Mouse (Mus musculus): ENCODE results near the gene Pde8b. TPM values are rescaled to one million over a fixed set of nuclear protein-coding genes. Genes with fewer than 3 reads are reported as not detected.

Gene Pde8b
- polyA plus RNA-seq, 1 experiment from 2014 or later: 6.6 TPM

DNA sequence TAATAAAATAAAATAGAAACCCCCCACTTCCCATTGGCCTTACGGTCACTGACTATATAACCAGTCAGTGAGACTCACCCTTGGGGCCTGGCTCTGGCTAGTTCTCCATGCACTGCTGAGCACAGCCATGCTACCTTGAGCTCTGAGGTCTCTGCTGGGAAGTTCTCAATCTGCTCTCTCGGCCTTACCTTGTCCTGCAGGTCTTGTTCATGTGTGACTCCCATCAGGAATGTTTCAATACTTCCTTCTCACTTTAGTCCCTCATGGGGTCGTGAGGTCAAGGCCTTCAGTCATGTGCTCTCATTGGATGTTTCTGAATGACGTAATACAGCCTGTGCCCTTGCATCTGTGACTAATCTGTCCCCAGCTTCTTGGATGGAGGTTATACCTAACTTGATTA lies 191.3 kb downstream of the Pde8b start:
- Histone ChIP-seq H3K36me3 (no peaks in the 10 kb centered on the region), H3K27me3 (no peaks in the 10 kb centered on the region), H3K9me3 (no peaks in the 10 kb centered on the region), H3K9ac (no peak overlapping the region), H3K27ac (no peak overlapping the region), H3K4me3 (no peak overlapping the region), H3K4me1 (no peaks in the 10 kb centered on the region), H3K4me2 (no peak overlapping the region)
- no peak for ATAC-seq (ENCODE audit: borderline replicate concordance, extremely low read depth, low FRiP score, low TSS enrichment)
- WGBS: 77% methylated on average over 4 of the region's 4 CpGs

DNA sequence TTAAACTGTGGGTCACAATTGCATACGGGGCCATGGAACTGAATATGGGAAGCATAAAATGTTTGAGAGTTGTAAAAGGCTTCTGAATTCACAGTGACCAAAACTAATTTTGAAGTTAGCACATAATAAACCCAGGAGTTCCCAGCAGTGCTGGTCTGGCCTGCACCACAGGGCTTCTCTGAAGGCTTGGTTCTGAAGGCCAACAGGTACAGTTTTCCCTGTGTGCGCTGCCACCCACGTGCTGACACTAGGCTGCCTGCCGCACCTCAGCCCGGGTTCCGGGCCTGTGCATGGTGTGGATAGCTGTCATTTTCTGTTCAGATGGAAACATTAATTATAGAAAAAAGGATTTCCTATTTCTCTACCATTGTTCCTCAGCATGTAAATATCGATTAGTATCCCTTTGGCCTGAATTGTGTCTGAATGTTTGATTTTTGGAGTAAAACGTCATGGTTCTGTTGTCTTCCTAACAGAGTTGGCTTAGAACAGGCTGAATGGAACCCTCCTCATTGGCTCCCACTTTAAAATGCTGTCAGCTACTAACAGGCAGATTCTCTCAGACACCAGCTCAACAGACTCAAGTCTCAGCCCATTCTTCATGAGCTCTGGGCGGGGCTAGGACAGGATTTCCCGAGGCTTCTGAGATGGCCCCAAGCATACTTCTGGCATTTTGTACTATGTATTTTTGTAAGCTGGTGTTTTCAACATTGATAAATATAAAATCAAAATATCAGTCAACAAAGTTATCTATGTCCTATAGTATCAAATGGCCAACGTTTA lies 193.4 kb downstream of the Pde8b start:
- no peaks in the 10 kb centered on the region for H3K27me3 ChIP-seq
- ATAC-seq (ENCODE audit: borderline replicate concordance, extremely low read depth, low FRiP score, low TSS enrichment): peak; percentile 81; the same call in 1 of the 2 replicates
- H3K4me1 ChIP-seq: no peaks in the 10 kb centered on the region
- H3K4me2 ChIP-seq: no peak overlapping the region
- 62% methylated on average over 11 of the region's 11 CpGs for WGBS
- no peak overlapping the region for H3K27ac ChIP-seq
- H3K9me3 ChIP-seq: no peaks in the 10 kb centered on the region
- H3K36me3 ChIP-seq: no peaks in the 10 kb centered on the region
- H3K9ac ChIP-seq: no peak overlapping the region
- H3K4me3 ChIP-seq: no peak overlapping the region

DNA sequence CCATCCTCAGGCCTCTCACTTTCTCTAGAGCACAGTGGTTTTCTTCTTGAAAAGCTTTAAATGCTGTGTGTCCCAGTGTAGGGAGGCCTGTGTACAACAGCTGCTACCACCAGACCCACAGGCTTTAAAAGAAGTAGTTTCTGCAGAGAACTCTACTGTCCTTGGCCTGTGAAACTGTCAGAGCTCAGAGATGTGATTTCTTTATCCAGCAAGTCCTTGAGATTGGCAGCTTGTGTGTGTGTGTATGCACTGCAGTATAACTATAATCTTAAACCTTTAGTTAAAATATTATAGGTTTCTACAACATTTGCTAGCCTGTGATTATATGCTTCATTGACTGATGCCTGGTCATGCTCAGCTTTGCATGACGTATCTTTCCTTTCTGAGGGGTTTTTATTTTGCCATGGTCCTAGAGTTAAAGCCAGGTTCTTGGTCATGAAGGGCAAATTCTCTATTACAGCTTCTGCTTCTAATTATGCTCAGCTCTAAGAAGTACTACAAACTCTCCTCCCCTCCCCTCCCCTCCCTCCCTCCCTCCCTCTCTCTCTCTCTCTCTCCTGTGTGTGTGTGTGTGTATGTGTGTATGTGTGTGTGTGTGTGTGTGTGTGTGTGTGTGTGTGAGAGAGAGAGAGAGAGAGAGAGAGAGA lies 194.3 kb downstream of the Pde8b start:
- H3K4me1 ChIP-seq: no peaks in the 10 kb centered on the region
- no peak overlapping the region for H3K27ac ChIP-seq
- H3K4me2 ChIP-seq: no peak overlapping the region
- no peaks in the 10 kb centered on the region for H3K36me3 ChIP-seq
- no peak for ATAC-seq (ENCODE audit: borderline replicate concordance, extremely low read depth, low FRiP score, low TSS enrichment)
- H3K9ac ChIP-seq: no peak overlapping the region
- 95% methylated on average over 1 of the region's 1 CpGs for WGBS
- H3K27me3 ChIP-seq: no peaks in the 10 kb centered on the region
- H3K9me3 ChIP-seq: no peaks in the 10 kb centered on the region
- no peak overlapping the region for H3K4me3 ChIP-seq

DNA sequence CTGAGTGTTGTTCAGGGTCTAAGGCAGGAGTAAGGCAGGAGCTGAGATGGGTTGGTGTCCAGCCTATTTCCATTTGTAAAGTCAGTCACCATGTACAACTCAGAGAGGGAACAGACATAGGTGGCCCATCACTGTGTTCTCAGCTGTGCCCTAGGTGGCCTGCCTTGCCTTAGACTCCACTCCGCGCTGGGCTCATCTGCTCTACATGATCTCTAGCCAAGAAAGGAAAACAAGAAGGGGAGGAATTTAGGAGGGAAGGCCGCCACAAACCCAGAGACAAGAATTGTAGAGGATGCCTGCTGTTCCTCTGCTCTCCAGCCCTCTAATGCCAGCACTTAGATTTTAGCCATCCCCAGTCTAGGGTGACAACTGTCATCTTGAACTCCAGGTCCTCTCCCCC lies 197.7 kb downstream of the Pde8b start:
- Histone ChIP-seq H3K27me3 (no peaks in the 10 kb centered on the region), H3K9ac (no peak overlapping the region), H3K4me2 (no peak overlapping the region), H3K4me3 (no peak overlapping the region), H3K36me3 (no peaks in the 10 kb centered on the region), H3K9me3 (no peaks in the 10 kb centered on the region), H3K4me1 (no peaks in the 10 kb centered on the region), H3K27ac (no peak overlapping the region)
- no peak for ATAC-seq (ENCODE audit: borderline replicate concordance, extremely low read depth, low FRiP score, low TSS enrichment)
- 82% methylated on average over 3 of the region's 3 CpGs for WGBS

DNA sequence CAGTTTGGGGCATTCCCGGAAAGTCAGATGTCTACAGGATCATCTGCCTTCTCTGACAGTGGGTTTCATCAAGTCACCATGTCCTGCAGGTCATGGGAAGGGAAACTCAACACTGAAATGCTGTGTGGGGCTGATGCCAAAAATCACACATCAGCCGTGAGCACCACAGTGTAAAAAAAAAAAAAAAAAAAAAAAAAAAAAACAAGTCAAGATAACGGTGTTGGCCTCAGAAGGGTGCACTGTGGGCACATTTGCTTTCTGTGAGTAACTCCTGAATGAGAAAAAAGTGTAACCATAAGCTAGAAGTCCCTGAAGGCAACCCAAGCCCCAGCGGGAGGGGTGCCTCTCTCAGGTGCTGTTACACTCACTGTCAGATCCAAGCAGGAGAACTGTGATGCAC lies 199.7 kb downstream of the Pde8b start:
- Histone ChIP-seq H3K27me3 (no peaks in the 10 kb centered on the region), H3K4me2 (no peak overlapping the region), H3K4me3 (no peak overlapping the region), H3K36me3 (no peaks in the 10 kb centered on the region), H3K9ac (no peak overlapping the region), H3K27ac (no peak overlapping the region), H3K4me1 (no peaks in the 10 kb centered on the region), H3K9me3 (no peaks in the 10 kb centered on the region)
- WGBS: 70% methylated on average over 4 of the region's 4 CpGs
- no peak for ATAC-seq (ENCODE audit: borderline replicate concordance, extremely low read depth, low FRiP score, low TSS enrichment)

DNA sequence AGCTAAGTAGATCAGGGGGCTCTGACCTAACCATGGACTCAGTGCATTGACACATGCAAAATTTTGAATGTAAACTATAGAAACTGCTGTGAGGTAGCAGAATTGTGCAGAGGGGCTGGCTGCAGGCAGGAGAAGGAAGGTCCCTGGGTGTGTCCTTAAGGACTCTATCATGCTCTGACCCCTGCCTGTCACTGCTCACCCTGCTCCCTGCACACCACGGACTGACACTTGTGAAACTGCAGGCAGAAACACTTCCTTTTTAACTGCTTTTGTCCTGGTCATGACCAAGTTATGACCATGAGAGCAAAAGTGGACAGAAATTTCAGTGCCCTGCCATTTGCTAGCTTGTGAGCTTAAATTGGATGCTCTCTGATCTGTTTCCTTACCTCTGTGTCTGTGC lies 206.0 kb downstream of the Pde8b start:
- Histone ChIP-seq H3K36me3 (no peaks in the 10 kb centered on the region), H3K4me1 (no peaks in the 10 kb centered on the region), H3K27me3 (no peaks in the 10 kb centered on the region), H3K9me3 (no peaks in the 10 kb centered on the region), H3K4me2 (no peak overlapping the region), H3K27ac (no peak overlapping the region), H3K4me3 (no peak overlapping the region), H3K9ac (no peak overlapping the region)
- 29% methylated on average over 1 of the region's 1 CpGs for WGBS
- ATAC-seq (ENCODE audit: borderline replicate concordance, extremely low read depth, low FRiP score, low TSS enrichment): no peak

DNA sequence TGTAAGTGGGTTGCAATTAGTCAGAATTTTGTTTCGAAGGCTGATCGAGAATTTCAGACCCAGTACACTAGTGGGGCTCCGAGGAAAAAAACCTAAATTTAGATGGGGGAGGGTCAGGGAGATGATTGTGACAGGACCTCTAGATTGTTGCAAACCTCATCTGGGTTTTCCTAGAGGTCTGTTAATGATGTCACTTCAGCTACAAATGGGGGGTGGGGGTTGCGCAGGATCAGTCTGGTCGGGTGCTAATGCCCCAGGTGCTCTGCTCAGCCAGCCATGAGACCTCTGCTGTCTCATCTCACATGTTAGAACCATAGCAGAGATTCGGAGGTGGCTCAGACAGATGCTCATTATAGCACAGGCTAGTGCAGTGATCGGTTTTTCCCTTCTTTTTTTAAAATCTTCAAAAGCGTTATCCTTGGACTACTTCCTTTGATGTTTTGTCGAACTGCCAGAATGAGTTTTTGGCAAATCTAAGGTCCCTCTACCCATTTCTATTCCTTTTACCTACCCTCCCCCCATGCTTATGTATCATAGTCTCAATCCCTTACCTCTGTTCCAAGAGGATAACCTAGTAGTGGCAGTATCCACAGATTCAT lies 209.9 kb downstream of the Pde8b start:
- Histone ChIP-seq H3K27ac (no peak overlapping the region), H3K9ac (no peak overlapping the region), H3K9me3 (no peaks in the 10 kb centered on the region), H3K4me3 (no peak overlapping the region), H3K27me3 (no peaks in the 10 kb centered on the region), H3K4me2 (no peak overlapping the region), H3K4me1 (no peaks in the 10 kb centered on the region), H3K36me3 (no peaks in the 10 kb centered on the region)
- no peak for ATAC-seq (ENCODE audit: borderline replicate concordance, extremely low read depth, low FRiP score, low TSS enrichment)
- 75% methylated on average over 9 of the region's 9 CpGs for WGBS

DNA sequence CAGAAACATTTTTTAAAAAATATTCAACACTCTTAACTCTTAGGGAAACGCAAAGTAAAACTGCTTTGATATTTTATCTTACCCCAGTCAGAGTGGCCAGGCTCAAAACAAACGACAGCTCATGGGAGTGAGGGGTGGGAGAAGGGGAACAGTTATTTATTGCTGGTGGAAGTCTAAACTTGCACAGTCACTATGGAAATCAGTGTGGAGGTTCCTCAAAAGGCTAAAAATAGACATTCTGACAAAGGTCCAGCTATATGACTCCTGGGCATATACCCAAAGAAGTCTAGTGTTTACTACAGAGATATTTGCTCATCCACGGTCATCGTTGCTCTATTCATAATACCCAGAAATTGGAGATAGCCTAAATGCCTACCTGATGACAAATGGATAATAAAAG lies 211.9 kb downstream of the Pde8b start:
- 35% methylated on average over 4 of the region's 4 CpGs for WGBS
- H3K9me3 ChIP-seq: no peaks in the 10 kb centered on the region
- H3K27ac ChIP-seq: no peak overlapping the region
- no peaks in the 10 kb centered on the region for H3K27me3 ChIP-seq
- no peaks in the 10 kb centered on the region for H3K4me1 ChIP-seq
- H3K36me3 ChIP-seq: no peaks in the 10 kb centered on the region
- H3K4me2 ChIP-seq: no peak overlapping the region
- no peak for ATAC-seq (ENCODE audit: borderline replicate concordance, extremely low read depth, low FRiP score, low TSS enrichment)
- H3K9ac ChIP-seq: no peak overlapping the region
- no peak overlapping the region for H3K4me3 ChIP-seq

DNA sequence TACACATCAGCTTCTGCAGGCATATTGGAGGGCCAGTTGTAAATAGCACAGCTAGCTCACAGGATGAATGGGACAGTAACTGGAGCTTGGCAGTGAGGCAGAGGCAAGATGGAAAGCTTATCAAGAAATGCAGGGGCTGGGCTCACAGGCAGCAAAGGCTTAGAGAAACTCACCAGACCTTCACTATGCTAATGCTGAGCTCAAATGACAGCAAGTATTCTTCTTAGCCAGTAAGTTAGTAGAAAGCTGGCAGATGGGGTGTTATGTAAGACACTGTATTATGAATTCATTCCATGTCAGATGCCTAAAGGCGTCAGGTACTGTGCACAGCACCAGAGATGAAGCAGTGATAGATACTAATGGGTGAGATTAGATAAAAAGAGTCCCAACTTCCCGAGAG lies 215.4 kb downstream of the Pde8b start:
- no peak overlapping the region for H3K9ac ChIP-seq
- ATAC-seq (ENCODE audit: borderline replicate concordance, extremely low read depth, low FRiP score, low TSS enrichment): no peak
- no peak overlapping the region for H3K27ac ChIP-seq
- H3K4me3 ChIP-seq: no peak overlapping the region
- WGBS: 45% methylated on average over 2 of the region's 2 CpGs
- no peaks in the 10 kb centered on the region for H3K36me3 ChIP-seq
- no peaks in the 10 kb centered on the region for H3K9me3 ChIP-seq
- no peaks in the 10 kb centered on the region for H3K27me3 ChIP-seq
- no peak overlapping the region for H3K4me2 ChIP-seq
- no peaks in the 10 kb centered on the region for H3K4me1 ChIP-seq

DNA sequence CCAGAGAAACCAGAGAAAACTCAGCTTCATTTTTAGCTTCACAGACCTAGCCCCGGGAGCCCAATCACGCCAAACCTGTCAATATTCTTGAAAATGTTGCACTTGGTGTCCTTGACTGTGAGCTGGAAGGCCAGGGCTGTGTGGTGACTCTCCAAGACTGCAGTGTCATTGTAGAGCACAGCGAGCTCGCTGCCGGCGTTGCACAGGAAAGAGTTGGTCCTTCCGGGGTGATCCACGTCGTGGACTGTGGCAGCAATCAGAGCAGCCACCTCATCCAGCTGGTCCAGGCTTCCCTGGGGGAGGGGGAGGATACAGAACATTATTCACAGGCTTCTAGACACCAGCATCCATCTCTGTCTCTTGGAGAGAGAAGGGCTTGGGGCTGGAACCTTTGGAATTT lies 216.0 kb downstream of the Pde8b start:
- H3K4me2 ChIP-seq: no peak overlapping the region
- no peaks in the 10 kb centered on the region for H3K27me3 ChIP-seq
- no peak for ATAC-seq (ENCODE audit: borderline replicate concordance, extremely low read depth, low FRiP score, low TSS enrichment)
- no peak overlapping the region for H3K27ac ChIP-seq
- H3K4me1 ChIP-seq: no peaks in the 10 kb centered on the region
- 67% methylated on average over 9 of the region's 9 CpGs for WGBS
- no peaks in the 10 kb centered on the region for H3K36me3 ChIP-seq
- H3K9ac ChIP-seq: no peak overlapping the region
- no peaks in the 10 kb centered on the region for H3K9me3 ChIP-seq
- H3K4me3 ChIP-seq: no peak overlapping the region

DNA sequence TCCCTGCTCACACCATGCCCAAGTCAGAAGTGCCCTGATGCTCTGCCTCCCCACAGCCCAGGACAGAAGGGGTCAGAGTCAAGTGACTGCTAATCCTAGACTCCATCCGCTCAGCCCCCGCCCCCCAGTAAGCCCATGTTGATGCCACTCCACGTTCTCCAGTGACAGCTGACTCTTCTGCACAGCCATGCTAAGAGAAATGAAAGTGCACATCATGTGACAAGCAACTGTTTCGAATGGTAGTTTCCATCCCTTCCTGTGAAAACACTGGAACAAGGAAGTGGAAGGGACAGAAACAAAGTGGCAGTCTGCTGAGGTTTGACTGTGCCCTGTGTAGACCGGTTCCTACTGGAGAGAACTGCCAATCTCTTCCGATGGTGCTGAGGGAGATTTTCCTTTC lies 217.2 kb downstream of the Pde8b start:
- Histone ChIP-seq H3K4me3 (no peak overlapping the region), H3K4me1 (no peaks in the 10 kb centered on the region), H3K36me3 (no peaks in the 10 kb centered on the region), H3K4me2 (no peak overlapping the region), H3K9ac (no peak overlapping the region), H3K27me3 (no peaks in the 10 kb centered on the region), H3K9me3 (no peaks in the 10 kb centered on the region), H3K27ac (no peak overlapping the region)
- ATAC-seq (ENCODE audit: borderline replicate concordance, extremely low read depth, low FRiP score, low TSS enrichment): no peak
- whole genome bisulfite sequencing: 69% methylated on average over 6 of the region's 6 CpGs

DNA sequence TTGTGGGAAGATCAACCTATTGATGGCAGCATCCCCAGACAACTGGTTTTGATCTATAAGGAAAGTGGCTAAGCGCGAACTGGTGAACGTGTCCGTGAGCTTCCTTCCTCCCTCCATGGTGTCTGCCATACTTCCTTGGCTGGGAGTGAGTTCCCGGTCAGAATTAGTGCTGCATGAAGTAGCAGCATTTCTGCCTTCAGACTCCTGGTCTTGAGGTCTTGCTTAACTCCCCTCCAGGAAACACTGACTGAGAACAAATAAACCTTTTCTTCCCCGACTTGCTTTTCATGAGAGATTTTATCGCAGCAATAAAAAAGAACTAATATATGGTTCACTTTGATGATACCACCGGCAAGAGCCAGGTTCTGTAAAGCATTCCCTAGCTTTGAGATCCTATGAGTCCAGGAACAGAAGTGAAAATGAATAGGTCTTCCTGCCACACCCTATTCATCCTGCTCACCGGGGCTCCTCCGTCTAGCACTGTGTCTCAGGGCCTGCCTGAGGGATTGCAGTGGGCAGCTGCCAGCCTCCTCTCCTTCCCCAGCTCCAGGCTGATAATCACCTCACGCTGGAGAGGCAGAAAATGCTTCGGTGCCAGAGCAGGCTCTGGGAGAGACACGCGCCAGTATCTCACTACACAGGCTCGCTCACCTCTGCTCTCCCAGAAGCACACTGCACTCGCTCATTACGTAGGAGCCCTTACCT lies 217.9 kb downstream of the Pde8b start:
- Histone ChIP-seq H3K9ac (no peak overlapping the region), H3K27ac (no peak overlapping the region), H3K36me3 (no peaks in the 10 kb centered on the region), H3K9me3 (no peaks in the 10 kb centered on the region), H3K4me3 (no peak overlapping the region), H3K4me2 (no peak overlapping the region), H3K4me1 (no peaks in the 10 kb centered on the region), H3K27me3 (no peaks in the 10 kb centered on the region)
- ATAC-seq (ENCODE audit: borderline replicate concordance, extremely low read depth, low FRiP score, low TSS enrichment): no peak
- 61% methylated on average over 17 of the region's 17 CpGs for WGBS

Data from lung, embryonic 15.5 days (tissue).